Mouse (Mus musculus): ENCODE results near the gene Arl15. TPM values are rescaled to one million over a fixed set of nuclear protein-coding genes. Genes with fewer than 3 reads are reported as not detected.
A peak's percentile ranks its signal among the peaks of the same experiment; 100 is the strongest.

The Arl15 gene
- total RNA-seq, 2 experiments from 2014 or later, result 71.9 to 82.4 TPM

- no peak for DNase-seq
- intact Hi-C loops (cut with DNase I), result no loop called here
Measured at GRCm38 (mm10) chr13:114123391-114123790, 329.1 kb downstream of the Arl15 start.

DNA sequence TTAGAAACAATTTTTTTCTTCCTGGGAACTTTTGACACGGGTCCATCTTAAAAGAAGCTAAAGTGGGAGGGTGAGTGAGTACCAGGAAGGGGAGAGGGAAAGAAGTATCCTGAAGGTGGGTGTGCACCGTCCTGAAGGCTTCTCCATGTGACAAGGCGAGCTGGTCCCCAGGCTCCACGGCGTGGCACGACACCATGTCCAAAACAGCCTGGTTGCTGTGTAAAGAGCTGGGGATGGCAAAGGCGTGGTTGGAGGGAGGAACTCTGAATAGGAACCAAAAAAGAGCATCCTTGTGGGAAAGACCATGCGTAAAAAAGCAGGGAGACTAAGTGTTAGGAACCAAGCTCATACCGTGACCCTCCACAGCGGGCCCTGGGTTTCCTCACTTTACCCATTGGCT lies 330.1 kb downstream of the Arl15 start:
- intact Hi-C loops (cut with DNase I), result no loop called here
- DNase-seq, result no peak

GRCm38 (mm10) chr13:114124991-114125390 lies 330.7 kb downstream of the Arl15 start:
- intact Hi-C loops (cut with DNase I), result no loop called here
- DNase-seq, result no peak

DNA sequence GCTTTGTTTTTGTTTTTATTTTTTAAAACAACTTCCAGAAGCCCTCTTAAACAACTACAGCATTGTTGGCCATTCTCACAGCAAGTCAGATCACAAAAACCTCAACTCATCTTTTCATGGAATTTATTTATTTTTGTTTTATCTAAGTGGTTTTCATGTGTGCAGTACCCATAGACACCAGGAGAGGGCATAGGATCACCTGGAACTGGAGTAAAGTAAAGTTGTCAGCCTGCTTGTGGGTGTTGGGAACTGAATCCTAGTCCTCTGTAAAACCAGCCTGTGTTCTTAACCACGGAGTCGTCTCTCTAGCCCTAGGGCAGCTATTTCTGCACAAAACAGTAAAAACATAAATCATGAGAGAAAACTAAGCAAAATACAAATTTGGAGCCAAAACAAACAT lies 334.1 kb downstream of the Arl15 start:
- intact Hi-C loops (cut with DNase I), result no loop called here
- DNase-seq, result no peak

GRCm38 (mm10) chr13:114129986-114130385 lies 335.7 kb downstream of the Arl15 start:
- intact Hi-C loops (cut with DNase I), result no loop called here
- no peak for DNase-seq

DNA sequence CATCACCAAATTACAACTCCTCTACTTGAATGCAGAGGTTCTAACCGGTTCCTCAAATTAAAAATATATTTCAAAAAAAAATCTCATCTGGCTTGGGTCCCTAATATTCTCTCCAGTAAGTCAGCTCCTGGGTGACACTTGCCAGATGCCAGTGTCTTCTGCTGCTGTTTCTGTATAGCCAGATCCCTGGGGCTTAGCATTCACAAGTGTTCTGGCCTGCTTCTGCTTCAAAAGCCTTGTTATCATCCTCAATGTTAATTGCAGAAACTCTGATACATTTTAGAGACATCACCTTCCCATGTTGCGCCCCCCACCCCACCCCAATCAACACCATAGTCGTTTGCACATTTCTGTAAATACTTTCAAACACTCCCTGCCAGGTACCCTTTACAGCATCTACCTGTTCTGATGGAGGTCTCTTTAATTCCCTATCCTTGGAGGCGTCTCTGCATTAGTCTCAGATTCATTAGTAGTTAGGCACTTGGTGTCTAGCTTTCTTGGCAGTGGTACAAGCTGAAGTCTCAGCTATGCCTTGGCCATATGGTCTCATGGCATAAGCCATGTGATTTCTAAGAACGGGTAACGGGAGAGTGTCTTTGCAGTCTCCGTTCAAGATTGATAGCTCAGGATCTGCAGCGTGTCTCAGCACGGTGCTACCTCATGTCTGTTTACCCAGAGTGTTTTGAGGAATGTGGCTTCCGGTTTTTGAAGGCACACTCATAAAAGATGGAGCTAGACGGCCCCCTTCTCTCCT lies 336.4 kb downstream of the Arl15 start:
- no peak for DNase-seq
- intact Hi-C loops (cut with DNase I), result no loop called here

- intact Hi-C loops (cut with DNase I), result no loop called here
- no peak for DNase-seq
Measured at GRCm38 (mm10) chr13:114138921-114139320, 344.6 kb downstream of the Arl15 start.

GRCm38 (mm10) chr13:114139570-114139969 lies 345.3 kb downstream of the Arl15 start:
- intact Hi-C loops (cut with DNase I), result no loop called here
- DNase-seq, result no peak

GRCm38 (mm10) chr13:114142826-114143225 lies 348.5 kb downstream of the Arl15 start:
- no peak for DNase-seq
- intact Hi-C loops (cut with DNase I), result no loop called here

- intact Hi-C loops (cut with DNase I), result no loop called here
- DNase-seq, result no peak
Measured at GRCm38 (mm10) chr13:114143247-114143646, 348.9 kb downstream of the Arl15 start.

DNA sequence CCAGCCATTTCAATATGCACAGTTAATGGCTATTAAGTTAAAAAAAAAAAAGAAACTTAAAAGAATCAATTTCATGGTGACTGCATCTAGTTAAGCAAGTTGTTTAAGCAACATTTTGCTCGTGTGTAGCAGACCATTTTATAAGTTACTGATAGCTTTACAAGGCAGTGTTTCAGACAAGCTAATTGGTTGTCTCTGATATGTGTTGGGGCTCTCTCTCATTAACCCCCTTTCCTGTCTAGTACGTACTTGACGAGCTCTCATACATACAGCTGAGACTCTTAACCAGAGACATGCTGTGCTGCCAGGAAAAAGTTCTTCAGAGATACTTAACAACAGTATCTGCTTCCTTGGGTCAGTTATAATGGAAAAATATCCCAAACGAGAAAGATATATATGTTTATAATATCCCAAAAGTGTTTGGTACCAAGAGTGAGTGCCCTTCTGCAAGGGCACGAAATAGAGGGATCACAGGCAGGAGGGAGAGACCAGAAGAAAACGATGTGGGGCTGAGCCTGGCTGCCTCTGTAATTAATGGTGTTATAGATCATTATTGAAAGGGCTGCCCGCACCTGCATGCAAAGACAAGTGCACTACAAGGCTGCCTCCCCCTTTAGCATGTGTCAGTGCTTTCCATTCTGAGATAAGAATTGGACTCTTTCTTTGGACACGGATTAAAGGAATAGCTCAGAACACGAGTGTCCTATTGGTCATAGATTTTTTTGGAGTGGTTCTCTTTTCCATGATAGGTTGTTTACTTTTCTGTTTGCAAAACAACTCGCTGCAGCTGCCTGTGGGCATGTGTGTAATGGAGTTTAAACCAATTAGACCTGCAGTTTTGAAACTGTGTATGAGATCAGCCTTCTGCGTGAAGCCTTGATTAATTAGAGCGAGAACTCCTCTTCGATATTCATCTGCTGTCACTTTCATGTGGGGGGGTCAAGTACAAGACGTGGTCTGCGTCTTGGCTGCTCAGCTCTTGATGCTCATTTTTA lies 350.0 kb downstream of the Arl15 start:
- intact Hi-C loops (cut with DNase I), result no loop called here
- DNase-seq, result no peak

DNA sequence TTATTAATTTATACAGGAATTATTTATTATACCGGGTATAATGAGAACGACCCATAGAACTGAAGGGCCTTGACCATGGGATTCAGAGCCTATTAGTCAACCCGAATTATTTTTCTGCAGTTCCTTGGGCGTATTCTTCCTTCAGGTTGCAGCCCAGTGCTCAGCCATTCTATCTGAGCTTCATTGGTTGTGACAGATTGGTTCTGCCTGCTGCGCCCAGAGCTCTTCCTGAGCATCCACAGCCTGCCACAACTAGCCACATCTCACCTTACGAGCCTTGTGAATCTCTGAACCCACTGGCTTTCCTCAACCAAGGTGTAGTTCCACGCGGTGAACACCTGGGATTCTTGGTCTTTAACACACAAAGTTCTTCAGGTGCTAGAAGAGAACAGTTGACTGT lies 350.9 kb downstream of the Arl15 start:
- no peak for DNase-seq
- intact Hi-C loops (cut with DNase I), result no loop called here

- intact Hi-C loops (cut with DNase I), result no loop called here
- no peak for DNase-seq
Measured at GRCm38 (mm10) chr13:114150856-114151697, 356.8 kb downstream of the Arl15 start.

DNA sequence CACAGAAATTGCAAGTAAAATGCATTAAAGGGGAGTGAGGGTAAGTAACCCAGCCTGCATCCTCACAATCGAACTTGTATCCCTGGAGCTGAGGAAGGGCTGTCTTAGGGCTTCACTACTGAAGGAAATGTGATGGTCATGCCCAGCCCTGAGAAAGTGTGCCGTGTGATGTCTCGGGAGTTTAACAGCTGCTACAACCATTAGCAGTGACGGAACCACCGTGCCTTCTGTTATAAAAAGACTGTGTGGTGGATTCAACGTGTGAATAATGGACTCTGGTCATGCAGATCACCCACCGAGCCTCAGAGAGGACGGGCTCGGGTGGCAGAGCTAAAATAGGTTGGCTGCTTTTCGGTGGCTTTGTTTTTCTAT lies 357.4 kb downstream of the Arl15 start:
- intact Hi-C loops (cut with DNase I), result no loop called here
- no peak for DNase-seq

GRCm38 (mm10) chr13:114156689-114157088 lies 362.4 kb downstream of the Arl15 start:
- intact Hi-C loops (cut with DNase I), result no loop called here
- no peak for DNase-seq

- DNase-seq, result peak; percentile 13
- intact Hi-C loops (cut with DNase I), result no loop called here
Measured at GRCm38 (mm10) chr13:114158111-114158730, 363.9 kb downstream of the Arl15 start.

DNA sequence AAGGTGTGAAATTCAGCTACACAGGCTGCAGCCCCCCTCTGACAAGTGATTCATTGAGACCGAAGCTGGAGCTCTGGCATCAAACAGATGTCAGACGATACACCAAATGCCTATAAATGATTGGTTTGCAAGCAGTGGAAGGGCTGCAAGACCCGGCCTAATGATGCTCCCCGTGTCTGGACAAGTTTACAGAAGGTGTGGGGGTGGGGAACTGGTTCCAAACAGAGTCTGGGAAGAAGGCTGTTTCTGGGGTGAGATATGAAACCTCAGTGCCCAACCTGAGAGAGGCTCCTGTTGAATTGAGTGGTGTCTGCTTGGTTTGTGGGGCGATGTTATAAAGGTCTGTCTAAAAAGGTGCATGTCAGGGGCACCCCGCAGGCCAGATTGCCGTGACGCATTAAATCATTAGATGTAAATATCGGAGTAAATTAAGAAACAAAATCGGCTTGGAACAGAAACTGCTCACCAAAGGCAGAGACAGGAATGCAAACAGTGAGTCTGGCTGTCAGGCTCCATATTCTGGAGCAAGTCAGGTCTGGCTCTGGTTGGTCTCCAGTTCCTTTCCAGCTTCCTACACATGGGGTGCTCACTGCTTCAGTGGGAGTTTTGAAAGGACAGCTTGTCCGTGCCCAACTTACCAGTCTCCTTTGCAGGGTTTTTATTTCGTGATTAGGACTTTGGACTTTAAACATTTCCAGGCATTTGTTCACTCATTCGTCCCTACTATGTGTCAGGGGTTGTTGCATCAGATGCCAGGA lies 365.5 kb downstream of the Arl15 start:
- intact Hi-C loops (cut with DNase I), result no loop called here

DNA sequence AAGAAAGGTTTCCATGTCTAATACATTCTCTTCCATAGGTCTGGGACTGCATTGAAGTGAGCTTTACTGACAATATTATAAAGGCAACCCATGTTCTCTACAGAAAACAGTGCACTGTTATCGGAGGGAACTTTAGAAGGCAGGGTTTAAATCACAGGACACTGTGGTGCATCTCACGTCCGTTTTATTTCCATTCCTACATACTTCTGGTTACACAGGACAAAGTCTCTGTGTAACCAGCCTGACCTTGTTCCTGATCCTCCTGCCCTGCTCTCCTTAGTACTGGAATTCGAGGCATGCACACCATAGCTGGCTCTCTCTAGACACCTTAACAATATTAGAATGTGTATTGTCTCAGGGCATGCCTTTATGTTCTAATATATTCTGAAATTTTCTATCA lies 368.4 kb downstream of the Arl15 start:
- DNase-seq, result no peak
- intact Hi-C loops (cut with DNase I), result no loop called here

More for the DNA sequence above, 365.5 kb downstream of the Arl15 start:
- DNase-seq, result no peak

GRCm38 (mm10) chr13:114165616-114166015 lies 371.3 kb downstream of the Arl15 start:
- DNase-seq, result no peak
- intact Hi-C loops (cut with DNase I), result no loop called here
